Mouse (Mus musculus): ENCODE data around the gene Ppp1r12a.

DNA sequence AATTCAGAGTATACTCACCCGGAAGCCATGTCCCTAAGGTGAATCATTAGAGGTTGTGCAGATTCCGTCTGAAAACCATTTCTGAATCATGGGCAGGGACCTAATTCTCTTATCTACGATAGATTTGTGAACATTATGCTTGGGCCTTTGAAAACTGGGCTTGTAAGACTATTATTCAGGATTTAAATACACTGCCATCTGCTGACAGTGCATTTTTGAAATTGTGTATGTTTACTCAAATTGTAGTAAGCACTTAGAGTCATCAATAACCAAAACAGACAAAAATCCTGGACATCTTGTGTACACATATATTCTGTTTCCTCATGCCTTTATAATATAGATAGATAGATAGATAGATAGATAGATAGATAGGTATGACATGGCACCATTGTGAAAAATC lies 19.9 kb downstream of the Ppp1r12a start:
- TF ChIP-seq CTCF (IDR thresholded peaks at IDR 0.05; ENCODE audit: extremely low read depth, insufficient read depth, low read length), result no peak
- no peak for TF ChIP-seq POLR2A (IDR thresholded peaks at IDR 0.05; ENCODE audit: extremely low read depth, insufficient read depth, low read length)
